Mouse (Mus musculus) gonadal fat pad, adult 2 months (tissue): ENCODE results near the gene Slc9a9. TPM values are rescaled to one million over a fixed set of nuclear protein-coding genes. Genes with fewer than 3 reads are reported as not detected.

Source experiments
- DNase-seq: peaks from one replicate; pipeline ENCODE4 v3.0.0-alpha.2; 2012; ENCODE audit warnings: low read depth
- polyA plus RNA-seq: library from polyadenylated mRNA; depleted of rRNA; stranded (reverse); fragments of >200 nt; gene quantifications from 2 replicates; pipeline ENCODE4 v1.2.3, GENCODE M21; 2012

The Slc9a9 gene
- polyA plus RNA-seq, 1 experiment, result 3.9 TPM

DNA sequence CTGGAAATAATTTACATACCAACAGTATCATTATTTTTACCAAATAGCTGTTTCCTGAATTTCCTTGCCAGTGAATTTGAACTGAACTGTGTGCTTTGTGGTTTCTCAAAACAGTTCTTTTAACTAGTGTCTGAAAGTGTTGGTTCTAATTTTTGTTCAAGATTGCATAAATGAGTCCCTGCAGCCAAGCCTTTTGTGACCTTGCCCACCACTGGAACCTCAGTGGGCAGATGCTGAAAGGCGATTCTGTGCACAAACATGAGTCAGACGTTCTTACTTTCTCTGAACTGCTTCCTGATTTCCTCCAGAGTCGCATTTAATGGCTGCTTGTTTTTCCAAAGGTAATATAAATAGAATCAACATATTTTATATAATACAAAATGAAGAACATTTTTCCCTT is 281.0 kb downstream of the Slc9a9 start:
- DNase-seq, result no peak

DNA sequence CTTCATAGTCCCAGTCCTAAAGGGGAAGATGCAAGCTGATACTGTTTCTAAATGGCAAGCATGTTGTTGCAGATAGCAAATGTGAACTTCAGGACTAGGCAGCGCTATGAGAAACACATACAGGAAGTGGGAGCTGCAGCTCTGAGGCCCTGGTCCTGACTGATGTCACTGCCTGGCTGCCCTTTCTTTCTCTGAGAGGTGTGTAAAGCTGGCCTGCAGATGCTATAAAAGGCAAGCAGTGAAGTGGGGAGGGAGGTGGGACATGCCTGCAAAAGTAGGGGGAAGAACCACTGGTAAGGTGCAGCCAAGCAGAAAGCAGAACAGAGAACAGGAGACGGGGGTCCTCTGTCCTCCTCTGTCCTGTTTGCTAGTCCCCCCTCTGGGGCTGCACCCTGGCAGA is 285.9 kb downstream of the Slc9a9 start:
- DNase-seq, result no peak

DNA sequence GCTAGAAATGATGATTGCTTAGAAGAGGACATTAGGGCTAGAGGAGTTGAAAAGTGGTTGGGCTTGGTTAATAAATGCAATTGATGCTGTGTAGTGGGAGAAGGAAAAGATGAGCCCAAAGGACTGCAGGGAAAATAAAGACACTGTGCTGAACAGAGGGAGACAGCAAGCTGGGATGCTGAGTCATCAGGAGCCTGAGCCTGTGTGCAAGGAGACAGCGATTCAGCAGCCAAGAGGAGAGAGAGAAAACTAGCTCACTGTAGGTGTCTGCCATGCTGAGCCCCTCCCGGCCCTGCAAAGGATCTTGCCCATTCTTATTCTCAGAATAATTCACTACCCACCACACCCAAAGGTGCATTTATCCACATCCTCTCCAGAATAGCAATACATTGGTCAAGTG is 288.7 kb downstream of the Slc9a9 start:
- DNase-seq, result no peak

GRCm38 (mm10) chr9:94968596-94969120 is 298.9 kb downstream of the Slc9a9 start:
- no peak for DNase-seq

GRCm38 (mm10) chr9:94969131-94969530 is 299.4 kb downstream of the Slc9a9 start:
- no peak for DNase-seq

DNA sequence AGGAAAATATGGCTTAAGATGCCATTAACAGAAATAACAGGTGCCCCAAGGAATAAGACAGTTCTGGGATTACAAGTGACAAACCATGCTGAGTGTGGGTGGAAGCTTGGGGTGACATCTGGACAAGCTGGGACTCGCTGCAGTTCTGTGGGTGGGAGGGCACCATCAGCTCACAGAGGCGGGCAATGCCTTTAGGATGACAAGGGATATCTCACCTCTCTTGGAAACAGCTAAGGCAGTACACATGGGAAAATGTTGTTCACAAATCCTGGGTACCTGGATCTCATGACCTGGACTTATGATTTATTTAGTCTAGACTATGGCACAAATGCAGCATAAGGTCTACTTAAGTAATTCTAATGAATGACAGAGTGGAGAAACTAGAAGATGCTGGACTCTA is 302.3 kb downstream of the Slc9a9 start:
- DNase-seq, result no peak

DNA sequence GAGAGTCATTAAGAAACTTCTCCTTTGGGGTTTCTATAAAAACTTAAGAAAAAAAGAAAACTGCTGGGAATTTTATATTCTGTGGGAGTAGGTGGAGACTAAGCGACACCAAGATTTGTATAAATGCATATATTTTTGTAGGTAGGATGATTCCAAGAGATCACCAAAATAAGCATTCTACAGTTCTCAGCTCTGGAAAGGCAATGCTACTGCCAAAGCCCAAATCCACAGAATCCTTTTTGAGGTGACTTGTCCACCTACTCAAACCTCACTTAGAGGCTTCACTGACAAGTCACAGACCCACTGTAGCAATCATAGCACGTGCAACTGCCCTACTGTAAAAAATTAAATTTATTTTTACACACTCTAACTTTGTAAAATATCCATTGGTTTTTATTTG is 303.0 kb downstream of the Slc9a9 start:
- no peak for DNase-seq

DNA sequence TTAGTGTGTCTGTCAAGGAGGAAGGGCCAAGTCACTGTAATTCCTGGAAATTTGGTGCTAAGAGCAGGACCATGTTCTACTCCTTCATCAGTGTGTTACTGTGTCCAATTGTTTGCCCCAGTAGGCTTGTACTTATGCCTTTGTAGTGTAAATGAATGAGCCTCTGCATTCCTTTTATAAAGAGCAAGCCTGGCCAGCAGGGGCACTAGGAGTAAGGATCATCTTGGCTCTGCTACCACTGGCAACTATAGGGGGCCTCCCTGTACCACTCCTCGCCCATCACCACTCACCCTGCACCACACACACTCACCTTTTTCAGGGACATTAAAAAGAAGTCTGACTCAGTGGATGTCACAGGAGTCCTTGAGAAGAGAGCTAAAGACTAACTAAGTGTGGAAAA is 306.5 kb downstream of the Slc9a9 start:
- DNase-seq, result no peak

GRCm38 (mm10) chr9:94993575-94993974 is 323.9 kb downstream of the Slc9a9 start:
- DNase-seq, result no peak

- no peak for DNase-seq
These were observed 350.5 kb downstream of the Slc9a9 start for GRCm38 (mm10) chr9:95020136-95020706.

DNA sequence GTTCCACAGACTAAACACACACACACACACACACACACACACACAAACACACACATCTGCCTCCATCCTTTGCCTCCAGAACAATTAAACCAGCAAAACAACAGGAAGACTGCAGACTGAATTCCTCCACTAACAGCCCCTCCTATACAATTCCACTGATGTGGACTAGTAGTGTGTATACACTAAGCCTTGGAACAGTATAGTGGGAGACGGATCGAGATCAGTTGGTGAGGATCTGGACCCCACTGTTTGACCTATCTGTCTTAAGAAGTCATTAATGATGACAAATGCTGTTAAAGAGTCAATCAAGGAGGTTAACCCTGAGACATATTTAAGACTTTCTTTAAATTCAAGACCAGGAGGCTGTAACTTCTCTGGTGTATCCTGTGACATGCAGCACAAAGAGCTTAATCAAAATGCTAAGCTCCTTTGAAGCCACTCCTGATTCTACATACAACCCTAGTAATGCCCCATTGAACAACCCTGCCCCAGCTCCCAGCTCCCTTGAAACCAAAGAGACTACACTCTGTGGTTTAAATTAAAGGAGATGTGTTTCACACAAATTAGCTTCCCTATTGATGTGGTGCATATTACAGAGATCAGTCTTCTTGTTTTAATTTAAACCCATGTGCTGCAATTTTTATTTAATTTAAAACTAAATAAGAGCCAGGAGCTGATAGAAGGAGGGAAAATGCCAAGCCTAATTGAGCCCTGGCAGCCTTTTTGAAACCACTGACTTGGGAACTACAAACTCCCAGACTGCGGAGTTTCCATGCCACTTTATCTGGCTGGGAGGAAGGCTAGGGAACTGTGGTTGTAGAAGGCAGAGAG is 364.6 kb downstream of the Slc9a9 start:
- DNase-seq, result no peak

GRCm38 (mm10) chr9:95036209-95036608 is 366.5 kb downstream of the Slc9a9 start:
- DNase-seq, result no peak

DNA sequence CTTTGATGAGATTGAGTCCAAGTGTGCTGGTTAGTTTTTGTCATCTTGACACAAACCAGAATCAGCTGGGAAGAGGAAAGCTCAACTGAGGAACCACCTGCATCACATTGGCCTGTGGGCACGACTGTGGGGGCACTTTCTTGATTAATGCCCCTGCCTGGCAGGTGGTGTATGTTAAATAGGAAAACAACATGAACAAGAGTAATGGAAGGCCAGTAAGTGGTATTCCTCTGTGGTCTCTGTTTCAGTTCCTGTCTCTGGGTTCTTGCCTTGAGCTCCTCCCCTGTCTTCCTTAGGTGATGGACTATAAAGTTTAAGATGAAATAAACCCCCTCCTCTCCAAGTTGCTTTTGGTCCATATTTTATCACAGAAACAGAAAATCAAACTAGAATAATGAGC is 372.7 kb downstream of the Slc9a9 start:
- DNase-seq, result no peak

- DNase-seq, result no peak
These were observed 382.5 kb downstream of the Slc9a9 start for GRCm38 (mm10) chr9:95052160-95052559.

DNA sequence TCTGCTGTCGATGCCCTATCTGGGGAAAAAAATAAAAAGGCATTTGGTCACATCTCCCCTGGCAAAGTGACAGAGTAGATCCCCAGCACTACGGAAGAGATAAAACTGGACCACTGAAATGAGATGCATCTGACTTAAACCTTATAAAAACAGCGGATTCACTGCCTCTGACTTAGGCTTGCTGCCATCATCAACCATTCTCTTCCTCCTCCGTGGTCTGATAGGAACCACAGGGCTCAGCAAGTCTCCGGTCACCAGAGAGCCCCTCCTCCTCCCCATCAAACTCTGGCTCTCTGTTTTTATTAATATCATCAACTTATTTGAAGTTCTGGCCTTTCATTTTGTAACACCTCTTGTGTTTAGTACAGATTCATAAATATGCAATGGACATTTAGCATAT is 383.5 kb downstream of the Slc9a9 start:
- no peak for DNase-seq

DNA sequence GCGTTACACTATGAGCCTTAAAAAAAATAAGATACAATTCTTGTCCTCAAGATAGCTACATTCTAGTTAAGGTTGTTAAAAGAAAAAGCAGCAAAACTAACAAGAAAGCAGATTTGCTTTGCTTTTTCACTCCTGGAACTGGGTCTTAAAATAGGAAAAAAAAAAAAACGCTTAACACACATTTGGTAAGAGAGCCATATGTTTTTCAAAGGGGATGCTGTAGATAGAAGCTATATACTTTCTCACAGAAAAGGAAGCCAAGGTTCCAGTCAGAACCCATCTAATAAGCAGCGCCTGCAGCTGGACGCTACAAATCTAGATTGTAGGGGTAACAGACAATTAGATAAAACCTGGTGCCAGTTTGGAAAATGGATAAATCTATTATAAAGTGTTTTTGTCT is 386.1 kb downstream of the Slc9a9 start:
- no peak for DNase-seq

DNA sequence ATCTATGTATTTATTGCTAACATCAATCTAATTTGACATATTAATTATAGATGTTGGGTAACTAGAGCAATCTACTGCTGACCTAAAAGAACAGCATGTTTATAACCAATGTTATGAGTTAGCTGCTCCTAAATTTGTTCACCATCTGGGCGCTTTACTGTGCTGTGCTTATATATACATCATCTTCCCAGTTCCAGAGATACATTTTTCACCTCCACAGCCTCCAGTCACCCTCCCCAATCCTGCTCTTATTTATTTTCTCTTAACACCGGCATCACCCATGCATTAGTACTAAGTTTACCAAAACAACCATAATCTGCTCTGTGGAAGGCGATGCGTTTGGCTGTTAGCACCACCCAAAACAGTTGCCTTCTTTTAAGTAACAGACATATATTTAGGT is 391.0 kb downstream of the Slc9a9 start:
- no peak for DNase-seq

DNA sequence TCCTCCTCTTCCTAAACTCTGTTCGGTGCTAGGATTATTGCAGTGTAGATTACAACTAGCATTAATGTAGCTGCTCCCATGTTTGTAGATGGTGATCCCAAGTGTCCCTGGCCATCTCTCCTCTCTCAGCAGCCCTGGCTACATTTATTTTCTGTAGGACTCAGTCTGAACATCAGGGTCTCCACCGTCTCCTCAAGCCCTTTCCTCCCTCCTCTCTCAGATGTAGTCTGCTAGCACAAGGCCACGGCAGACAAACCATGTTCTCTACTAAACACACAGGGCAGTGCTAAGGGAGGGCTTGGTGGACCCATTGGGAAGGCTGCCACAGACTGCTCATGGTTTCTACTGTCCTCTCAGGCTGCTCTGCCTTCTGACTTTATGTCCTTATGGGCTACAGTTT is 397.3 kb downstream of the Slc9a9 start:
- no peak for DNase-seq

DNA sequence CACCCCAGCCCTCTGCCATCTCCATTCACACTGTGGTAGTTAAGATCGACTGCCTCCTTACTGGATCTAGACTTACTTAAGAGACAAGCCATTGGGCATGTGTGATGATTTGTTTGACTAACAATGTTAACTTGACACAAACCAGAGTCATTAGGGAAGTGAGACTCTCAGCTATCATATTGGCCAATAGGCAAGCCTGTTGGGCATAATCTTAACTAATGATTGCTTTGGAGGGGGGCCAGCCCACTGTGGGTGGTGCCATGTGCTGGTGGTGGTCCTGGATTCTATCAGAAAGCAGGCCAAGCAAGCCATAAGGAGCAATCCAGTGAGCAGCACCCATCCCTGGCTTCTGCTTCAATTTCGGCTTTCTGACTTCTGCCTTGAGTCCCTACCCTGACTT is 398.8 kb downstream of the Slc9a9 start:
- DNase-seq, result no peak

DNA sequence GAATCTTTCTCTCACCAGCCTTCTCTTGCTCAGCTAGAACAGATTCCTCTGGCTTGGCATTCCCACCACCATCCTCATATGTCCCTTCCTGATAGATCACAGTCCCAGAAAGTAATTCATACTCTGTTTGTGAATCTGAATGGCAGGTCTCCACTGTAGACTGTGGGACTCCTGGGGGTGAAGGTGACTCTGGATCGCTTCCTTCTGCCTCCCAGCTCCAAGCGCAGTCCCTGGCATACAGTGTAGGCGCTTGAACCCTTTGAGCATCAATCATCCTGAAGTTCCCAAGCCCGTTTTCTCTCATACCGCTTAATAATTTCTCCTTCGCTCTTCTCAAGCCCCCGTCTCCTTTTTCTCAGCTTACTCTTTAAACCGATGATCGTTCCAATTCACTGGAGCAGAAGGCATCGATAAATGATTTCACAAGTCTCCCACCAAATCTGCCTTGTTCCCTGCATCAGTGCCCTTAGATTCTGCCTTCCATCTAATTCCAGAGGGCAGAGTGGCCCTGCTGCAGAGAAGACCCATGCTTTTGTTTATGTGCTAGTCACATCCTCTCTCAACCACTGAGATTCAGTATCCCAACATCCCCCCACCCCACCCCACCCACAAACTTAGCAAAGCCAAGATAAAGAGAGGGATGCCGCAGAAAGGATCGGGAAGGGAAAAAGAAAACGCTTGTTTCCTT is 401.3 kb downstream of the Slc9a9 start:
- no peak for DNase-seq

DNA sequence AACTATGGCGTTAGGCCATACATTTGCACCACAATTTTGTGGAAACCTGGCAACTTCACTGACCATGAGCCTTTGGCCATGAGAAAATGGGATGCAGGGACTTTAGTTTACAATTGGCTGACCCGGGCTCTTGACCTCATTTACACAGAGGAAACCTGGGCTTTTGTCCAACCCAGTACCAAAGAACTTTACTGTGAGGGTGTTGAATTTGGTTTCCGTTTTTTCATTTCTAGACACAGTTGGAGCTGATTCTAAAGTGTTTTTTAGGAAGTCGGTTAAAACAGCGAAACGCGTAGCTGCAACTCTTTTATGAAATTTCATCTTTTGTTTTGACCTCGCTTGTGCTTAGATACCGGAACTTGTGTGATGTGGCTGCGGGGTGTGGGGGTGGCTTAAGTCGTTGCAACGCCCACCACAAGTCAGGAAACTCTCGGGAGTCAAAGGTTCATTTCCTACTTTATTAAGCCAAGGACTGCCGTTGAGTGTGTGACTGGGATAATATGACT is 402.8 kb downstream of the Slc9a9 start:
- no peak for DNase-seq

DNA sequence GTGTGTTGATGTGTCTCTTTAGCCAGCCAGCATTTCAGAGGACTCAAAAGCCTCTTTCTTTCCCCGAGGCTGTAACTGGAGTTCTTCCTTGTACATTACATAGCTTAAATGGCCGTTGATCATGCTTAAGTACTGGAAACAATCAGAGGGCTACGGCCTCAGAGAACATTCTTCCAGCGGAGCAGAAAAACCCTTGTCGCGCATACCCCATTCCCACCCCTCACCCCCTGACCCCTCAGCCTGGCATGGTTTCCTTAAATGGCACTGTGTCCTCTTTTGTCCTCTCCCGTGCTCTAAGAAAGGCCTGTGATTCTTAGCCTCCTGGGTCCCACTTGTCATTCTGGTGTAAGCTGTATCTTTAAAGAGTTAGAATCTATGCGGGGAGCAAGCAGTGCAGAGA is 404.0 kb downstream of the Slc9a9 start:
- DNase-seq, result no peak

DNA sequence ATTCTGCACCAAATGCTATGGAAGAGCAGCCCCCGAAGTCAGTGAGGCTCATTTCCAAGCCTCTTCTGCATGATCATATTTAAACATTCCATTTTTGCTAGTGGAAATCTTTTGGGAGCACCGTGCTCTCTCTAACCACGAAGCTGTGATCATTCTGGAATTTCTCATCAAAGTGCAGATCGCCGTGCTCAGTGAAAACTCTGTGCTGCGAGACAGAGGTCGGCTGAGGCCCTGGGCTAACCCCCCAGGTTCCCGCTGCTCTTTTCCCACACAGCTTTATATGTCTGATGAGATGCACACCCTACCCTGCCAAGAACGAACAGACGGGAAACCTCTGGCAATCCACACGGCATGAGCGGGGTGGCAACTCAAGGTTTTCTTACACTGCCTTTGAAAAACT is 406.1 kb downstream of the Slc9a9 start:
- no peak for DNase-seq
